8 mouse cellular contexts compared by ENCODE assay signal in genomic region chr7:24611709-24612108, GRCm38 (mm10). TPM values are rescaled to one million over a fixed set of nuclear protein-coding genes. Genes with fewer than 3 reads are reported as not detected.
DNase-seq lines count a peak whose midpoint lies in the region; ATAC-seq and TF ChIP-seq lines count a peak whose summit lies in the region.

No protein-coding gene starts in this region.

- no peaks in the 10 kb centered on the region for H3K36me3 ChIP-seq in heart, embryonic 11.5 days (ENCODE audit: control insufficient read depth, insufficient read depth, low read length)
- no peaks in the 10 kb centered on the region for H3K36me3 ChIP-seq in thymus, adult 2 months (ENCODE audit: control insufficient read depth, insufficient read depth, low read length)
- peaks cover 7% of the 10 kb centered on the region; the same call in 1 of the 2 replicates for H3K36me3 ChIP-seq in limb, embryonic 15.5 days

- H3K27me3 ChIP-seq in heart, embryonic 11.5 days (ENCODE audit: control insufficient read depth, insufficient read depth, low read length): peaks cover 51% of the 10 kb centered on the region
- no peaks in the 10 kb centered on the region for H3K27me3 ChIP-seq in thymus, adult 2 months (ENCODE audit: control insufficient read depth, insufficient read depth, low read length)
- H3K27me3 ChIP-seq in limb, embryonic 15.5 days: peaks cover 45% of the 10 kb centered on the region
- H3K27me3 ChIP-seq in cerebellum, adult 2 months (ENCODE audit: control insufficient read depth, insufficient read depth, low read length): peaks cover 9% of the 10 kb centered on the region; the same call in 1 of the 2 replicates

- peaks cover 15% of the 10 kb centered on the region; the same call in 1 of the 2 replicates for H3K4me1 ChIP-seq in heart, embryonic 11.5 days (ENCODE audit: control insufficient read depth, insufficient read depth, low read length)
- peaks cover 46% of the 10 kb centered on the region for H3K4me1 ChIP-seq in thymus, adult 2 months (replicated peaks; ENCODE audit: control insufficient read depth, insufficient read depth, low read length)
- H3K4me1 ChIP-seq in limb, embryonic 15.5 days: peaks cover 26% of the 10 kb centered on the region
- H3K4me1 ChIP-seq in cerebellum, adult 2 months (ENCODE audit: control insufficient read depth, insufficient read depth, low read length): peaks cover 4% of the 10 kb centered on the region; the same call in 1 of the 2 replicates

- no peak for TF ChIP-seq CTCF in thymus, adult 2 months (IDR thresholded peaks at IDR 0.05; ENCODE audit: borderline replicate concordance, control insufficient read depth, extremely low read depth, insufficient read depth, low read length, poor library complexity)
- no peak for TF ChIP-seq CTCF in cerebellum, adult 2 months (IDR thresholded peaks at IDR 0.05; ENCODE audit: borderline replicate concordance, insufficient read depth, low read depth, low read length)

- no peak overlapping the region for H3K27ac ChIP-seq in heart, embryonic 11.5 days (ENCODE audit: low read depth, low read length)
- H3K27ac ChIP-seq in thymus, adult 2 months (ENCODE audit: control insufficient read depth, insufficient read depth, low read length): no peak overlapping the region
- H3K27ac ChIP-seq in limb, embryonic 15.5 days: no peak overlapping the region
- H3K27ac ChIP-seq in cerebellum, adult 2 months (ENCODE audit: insufficient read depth, low read length): no peak overlapping the region

- peak overlapping the region; percentile 62 for H3K4me2 ChIP-seq in heart, embryonic 11.5 days
- peak overlapping the region; percentile 63 for H3K4me2 ChIP-seq in limb, embryonic 15.5 days

- no peaks in the 10 kb centered on the region for H3K9me3 ChIP-seq in heart, embryonic 11.5 days (replicated peaks; ENCODE audit: control insufficient read depth, low read length)
- no peaks in the 10 kb centered on the region for H3K9me3 ChIP-seq in limb, embryonic 15.5 days

- WGBS in heart, embryonic 11.5 days (ENCODE audit: insufficient replicate concordance): 15% methylated on average over 7 of the region's 7 CpGs
- 14% methylated on average over 7 of the region's 7 CpGs for WGBS in thymus, adult 2 months
- WGBS in limb, embryonic 15.5 days: 12% methylated on average over 7 of the region's 7 CpGs
- 23% methylated on average over 7 of the region's 7 CpGs for WGBS in cerebellum, adult 2 months

- ATAC-seq in heart, embryonic 11.5 days (replicated peaks; ENCODE audit: insufficient number of reproducible peaks, low FRiP score, low TSS enrichment): no peak
- ATAC-seq in limb, embryonic 15.5 days (ENCODE audit: insufficient number of reproducible peaks, low FRiP score, low TSS enrichment, low read depth): no peak

- no peak for DNase-seq in heart, adult 8-10 months (ENCODE audit: low spot score)
- DNase-seq in thymus, adult 2 months: no peak
- DNase-seq in thymus, adult 18-20 months: no peak
- no peak for DNase-seq in embryo, embryonic 10 days (ENCODE audit: low spot score)
- no peak for DNase-seq in spleen, postnatal 10 days (ENCODE audit: low spot score in 2 of 2)
- DNase-seq in cerebellum, adult 2 months: no peak

- TF ChIP-seq POLR2A in thymus, adult 2 months (IDR thresholded peaks at IDR 0.05; ENCODE audit: control insufficient read depth, extremely low read depth, insufficient read depth, low read length, poor library complexity): no peak
- TF ChIP-seq POLR2A in cerebellum, adult 2 months (IDR thresholded peaks at IDR 0.05; ENCODE audit: borderline replicate concordance, insufficient read depth, low read length): no peak

- H3K4me3 ChIP-seq in heart, embryonic 11.5 days (ENCODE audit: low read depth, low read length): peak overlapping the region; percentile 49
- H3K4me3 ChIP-seq in thymus, adult 2 months (ENCODE audit: control insufficient read depth, insufficient read depth, low read length): peak overlapping the region; percentile 62
- peak overlapping the region; percentile 43 for H3K4me3 ChIP-seq in limb, embryonic 15.5 days
- H3K4me3 ChIP-seq in cerebellum, adult 2 months (replicated peaks; ENCODE audit: insufficient read depth, low read depth, low read length): no peak overlapping the region

- 0 out of 2 replicates have a peak overlapping the region, but pooled peaks have one; percentile 6 for H3K9ac ChIP-seq in heart, embryonic 11.5 days (ENCODE audit: low read depth, low read length)
- H3K9ac ChIP-seq in limb, embryonic 15.5 days: no peak overlapping the region; the same call in 1 of the 2 replicates

RNA-seq across cellular contexts. Expression of gene Phldb3, which starts 1.1 kb away (rescaled TPM):
- polyA plus RNA-seq in heart, embryonic 11.5 days (2014; fragmentation: Nextera tagmentation; extraction: Ambion mirVana): 0.06 TPM in 1 of 2 replicates, not detected in the other
- total RNA-seq in heart, adult 8-10 months (2022): under 1 TPM; 0.35 to 0.83 (median 0.39) TPM
- polyA plus RNA-seq in thymus, adult 2 months (2012; rRNA removed): 10.7 and 11.5 TPM in 2 replicates
- polyA plus RNA-seq in limb, embryonic 15.5 days (2015; fragmentation: Nextera tagmentation; extraction: Ambion mirVana): 1.4 and 1.7 TPM in 2 replicates
- polyA plus RNA-seq in cerebellum, adult 2 months (2012; rRNA removed): 0.18 TPM in 1 of 2 replicates, not detected in the other

RNA-seq across cellular contexts. Expression of gene Zfp575, which starts 24.3 kb away (rescaled TPM):
- 0.42 and 0.44 TPM in 2 replicates for polyA plus RNA-seq in heart, embryonic 11.5 days (2014; fragmentation: Nextera tagmentation; extraction: Ambion mirVana)
- under 1 TPM in 1 of 4 experiments, not detected in 3; 0.09 TPM for total RNA-seq in heart, adult 8-10 months (2022)
- 0.24 and 0.98 TPM in 2 replicates for polyA plus RNA-seq in thymus, adult 2 months (2012; rRNA removed)
- 5.2 and 6.4 TPM in 2 replicates for polyA plus RNA-seq in limb, embryonic 15.5 days (2015; fragmentation: Nextera tagmentation; extraction: Ambion mirVana)
- polyA plus RNA-seq in cerebellum, adult 2 months (2012; rRNA removed): 1.4 TPM in 2 replicates

RNA-seq across cellular contexts. Expression of gene Ethe1, which starts 24.4 kb away (rescaled TPM):
- polyA plus RNA-seq in heart, embryonic 11.5 days (2014; fragmentation: Nextera tagmentation; extraction: Ambion mirVana): 23.4 and 23.9 TPM in 2 replicates
- 10 to 100 TPM; 66.1 to 75.2 (median 70.0) TPM for total RNA-seq in heart, adult 8-10 months (2022)
- polyA plus RNA-seq in thymus, adult 2 months (2012; rRNA removed): 43.3 and 45.9 TPM in 2 replicates
- polyA plus RNA-seq in limb, embryonic 15.5 days (2015; fragmentation: Nextera tagmentation; extraction: Ambion mirVana): 28.0 and 28.7 TPM in 2 replicates
- 25.7 and 28.0 TPM in 2 replicates for polyA plus RNA-seq in cerebellum, adult 2 months (2012; rRNA removed)

RNA-seq across cellular contexts. Expression of gene Lypd3, which starts 24.6 kb away (rescaled TPM):
- polyA plus RNA-seq in heart, embryonic 11.5 days (2014; fragmentation: Nextera tagmentation; extraction: Ambion mirVana): 0.09 TPM in 1 of 2 replicates, not detected in the other
- total RNA-seq in heart, adult 8-10 months (2022): not detected
- 4.2 and 4.7 TPM in 2 replicates for polyA plus RNA-seq in thymus, adult 2 months (2012; rRNA removed)
- 125 and 128 TPM in 2 replicates for polyA plus RNA-seq in limb, embryonic 15.5 days (2015; fragmentation: Nextera tagmentation; extraction: Ambion mirVana)
- 0.08 TPM in 1 of 2 replicates, not detected in the other for polyA plus RNA-seq in cerebellum, adult 2 months (2012; rRNA removed)
